Mouse (Mus musculus): ENCODE measurements around the gene Med12l. TPM values are rescaled to one million over a fixed set of nuclear protein-coding genes. Genes with fewer than 3 reads are reported as not detected.

Gene Med12l
- total RNA-seq, 2 experiments from 2014 or later: 46.5 to 52.0 TPM

GRCm38 (mm10) chr3:59321278-59321876 lies 315.8 kb downstream of the Med12l start:
- peak; percentile 38 to 60 for DNase-seq (ENCODE audit: extremely low spot score in 1 of 2, low spot score in 2 of 2)
- H3K27ac ChIP-seq: no peak overlapping the region
- intact Hi-C loops (cut with DNase I): loop anchor here (5.0 to 10.0 kb wide), 3 partner anchors 423 to 791 kb away; no protein-coding TSS in a partner anchor
- no peak overlapping the region for H3K4me3 ChIP-seq
- peak; percentile 80 for TF ChIP-seq CTCF (IDR thresholded peaks at IDR 0.05)

GRCm38 (mm10) chr3:59328526-59328925 lies 322.9 kb downstream of the Med12l start:
- no peak for DNase-seq (ENCODE audit: extremely low spot score in 1 of 2, low spot score in 2 of 2)
- H3K4me3 ChIP-seq: no peak overlapping the region
- no peak overlapping the region for H3K27ac ChIP-seq
- TF ChIP-seq CTCF (IDR thresholded peaks at IDR 0.05): no peak
- intact Hi-C loops (cut with DNase I): loop anchor here (10.0 kb wide), 1 partner anchor 416 kb away; no protein-coding TSS in a partner anchor

- Histone ChIP-seq H3K27ac (no peak overlapping the region), H3K4me3 (no peak overlapping the region)
- TF ChIP-seq CTCF (IDR thresholded peaks at IDR 0.05): no peak
- intact Hi-C loops (cut with DNase I): no loop called here
- DNase-seq (ENCODE audit: extremely low spot score in 1 of 2, low spot score in 2 of 2): no peak
These were observed 336.2 kb downstream of the Med12l start for GRCm38 (mm10) chr3:59341647-59342427.

GRCm38 (mm10) chr3:59343026-59343425 lies 337.4 kb downstream of the Med12l start:
- Histone ChIP-seq H3K4me3 (peak overlapping the region; percentile 66; the same call in 1 of the 2 replicates), H3K27ac (no peak overlapping the region)
- intact Hi-C loops (cut with DNase I): no loop called here
- TF ChIP-seq CTCF (IDR thresholded peaks at IDR 0.05): no peak
- no peak for DNase-seq (ENCODE audit: extremely low spot score in 1 of 2, low spot score in 2 of 2)

GRCm38 (mm10) chr3:59344065-59344905 lies 338.7 kb downstream of the Med12l start, which contains the start of gene Igsf10:
Gene Igsf10, minus strand, starts transcription at chr3:59344394.
- 0 out of 2 replicates have a peak within 1 kb of the TSS, but pooled peaks have one; percentile 15 for H3K27ac ChIP-seq

GRCm38 (mm10) chr3:59351768-59352167 lies 346.1 kb downstream of the Med12l start:
- TF ChIP-seq CTCF (IDR thresholded peaks at IDR 0.05): no peak
- no peak for DNase-seq (ENCODE audit: extremely low spot score in 1 of 2, low spot score in 2 of 2)
- intact Hi-C loops (cut with DNase I): no loop called here
- Histone ChIP-seq H3K27ac (no peak overlapping the region), H3K4me3 (no peak overlapping the region)

More at GRCm38 (mm10) chr3:59344065-59344905, 338.7 kb downstream of the Med12l start, which contains the start of gene Igsf10:
- TF ChIP-seq CTCF (IDR thresholded peaks at IDR 0.05): no peak
- intact Hi-C loops (cut with DNase I): no loop called here
- peak; percentile 22 to 27 for DNase-seq (ENCODE audit: extremely low spot score in 1 of 2, low spot score in 2 of 2)
- H3K4me3 ChIP-seq: peak within 1 kb of the TSS; percentile 66

- Histone ChIP-seq H3K4me3 (no peak overlapping the region), H3K27ac (no peak overlapping the region)
- intact Hi-C loops (cut with DNase I): no loop called here
- no peak for TF ChIP-seq CTCF (IDR thresholded peaks at IDR 0.05)
- no peak for DNase-seq (ENCODE audit: extremely low spot score in 1 of 2, low spot score in 2 of 2)
These were observed 348.5 kb downstream of the Med12l start for GRCm38 (mm10) chr3:59354156-59354555.

- no peak for DNase-seq (ENCODE audit: extremely low spot score in 1 of 2, low spot score in 2 of 2)
- no peak for TF ChIP-seq CTCF (IDR thresholded peaks at IDR 0.05)
- intact Hi-C loops (cut with DNase I): no loop called here
- no peak overlapping the region for H3K4me3 ChIP-seq
- H3K27ac ChIP-seq: no peak overlapping the region
These were observed 354.5 kb downstream of the Med12l start for GRCm38 (mm10) chr3:59360102-59360501.

- no peak for TF ChIP-seq CTCF (IDR thresholded peaks at IDR 0.05)
- intact Hi-C loops (cut with DNase I): no loop called here
- Histone ChIP-seq H3K4me3 (no peak overlapping the region), H3K27ac (no peak overlapping the region)
- DNase-seq (ENCODE audit: extremely low spot score in 1 of 2, low spot score in 2 of 2): no peak
These were observed 356.3 kb downstream of the Med12l start for GRCm38 (mm10) chr3:59361895-59362294.

Other genes with a start within 250 kb of the Med12l start
- 1 to 10 TPM; 2.6 to 2.8 TPM for gene Mindy4b-ps, start 183.5 kb upstream of the Med12l start, total RNA-seq (2021)
- gene Clrn1, start 120.5 kb upstream of the Med12l start, total RNA-seq (2021): 1 to 10 TPM in 1 of 2 experiments, under 1 TPM in 1; 0.68 to 1.4 TPM
- gene Gpr171, start 96.0 kb downstream of the Med12l start, total RNA-seq (2021): not detected
- 1 to 10 TPM; 2.9 to 3.5 TPM for gene P2ry14, start 147.8 kb downstream of the Med12l start, total RNA-seq (2021)
- not detected for gene Gpr87, start 189.3 kb downstream of the Med12l start, total RNA-seq (2021)
- gene P2ry13, start 205.1 kb downstream of the Med12l start, total RNA-seq (2021): 1 to 10 TPM; 5.6 to 8.7 TPM